Mouse (Mus musculus) C2C12 (cell line): ENCODE data around the gene Nfam1. TPM values are rescaled to one million over a fixed set of nuclear protein-coding genes. Genes with fewer than 3 reads are reported as not detected.

ENCODE experiments used
- H3K27me3 ChIP-seq: one replicate; pipeline ENCODE4 v1.6.1; 2011; ENCODE audit not compliant: control insufficient read depth, insufficient read depth, insufficient read length
- H3K36me3 ChIP-seq: one replicate; pipeline ENCODE4 v1.6.1; 2011; ENCODE audit not compliant: control insufficient read depth, insufficient read depth
- H3K4me3 ChIP-seq: one replicate; pipeline ENCODE4 v1.5.1; 2011; ENCODE audit warnings: mild to moderate bottlenecking, control low read depth; ENCODE audit not compliant: poor library complexity, insufficient read depth, severe bottlenecking
- H3K79me2 ChIP-seq: one replicate; pipeline ENCODE4 v1.6.1; 2011; ENCODE audit not compliant: control insufficient read depth, insufficient read depth
- H3K79me3 ChIP-seq: one replicate; pipeline ENCODE4 v1.6.1; 2011; ENCODE audit warnings: low read depth, control low read depth
- H3ac ChIP-seq: one replicate; pipeline ENCODE3; 2011; ENCODE audit warnings: low read depth; ENCODE audit not compliant: control insufficient read depth, insufficient read length
- CEBPB ChIP-seq: IDR thresholded peaks from one replicate; pipeline ENCODE4 v1.6.1; 2011; ENCODE audit warnings: low read depth, mild to moderate bottlenecking, control low read depth, moderate library complexity
- CTCF ChIP-seq: IDR thresholded peaks from one replicate; pipeline ENCODE4 v1.5.1; 2011; ENCODE audit not compliant: control insufficient read depth, insufficient read depth, insufficient read length
- FOSL1 ChIP-seq: IDR thresholded peaks from one replicate; pipeline ENCODE4 v1.8.0; 2011; ENCODE audit warnings: mild to moderate bottlenecking, low read length; ENCODE audit not compliant: poor library complexity, insufficient read depth, severe bottlenecking
- MAX ChIP-seq: IDR thresholded peaks from one replicate; pipeline ENCODE4 v1.6.1; 2011; ENCODE audit warnings: mild to moderate bottlenecking, control low read depth
- MYOD1 ChIP-seq: IDR thresholded peaks from one replicate; pipeline ENCODE4 v1.6.1; 2011; ENCODE audit warnings: low read depth; ENCODE audit not compliant: control insufficient read depth, insufficient read length
- MYOG ChIP-seq: IDR thresholded peaks from one replicate; pipeline ENCODE4 v1.6.1; 2011; ENCODE audit not compliant: control insufficient read depth, insufficient read length; ENCODE audit errors: extremely low read depth
- USF1 ChIP-seq: IDR thresholded peaks from one replicate; pipeline ENCODE4 v1.6.1; 2011; ENCODE audit warnings: low read depth, mild to moderate bottlenecking, control low read depth, moderate library complexity
- polyA plus RNA-seq: library from polyadenylated mRNA; unstranded; fragments of >200 nt; fragmentation: generic; extraction: Trizol; gene quantifications from one replicate; pipeline ENCODE4 v1.2.1, GENCODE M21; 2012; ENCODE audit warnings: missing spikeins

The Nfam1 gene
- polyA plus RNA-seq, 1 experiment, result 0.01 TPM

- Histone ChIP-seq H3K79me2 (no peaks in the 10 kb centered on the region), H3K4me3 (no peak overlapping the region), H3K79me3 (no peaks in the 10 kb centered on the region), H3K36me3 (no peaks in the 10 kb centered on the region), H3K27me3 (peaks cover 95% of the 10 kb centered on the region), H3ac (no peak overlapping the region)
- TF ChIP-seq MYOD1 (no peak), USF1 (no peak), CEBPB (no peak), CTCF (no peak), MAX (no peak)
Measured at GRCm38 (mm10) chr15:82996431-82996830, 36.7 kb downstream of the Nfam1 start.

GRCm38 (mm10) chr15:82995239-82995638 lies 37.9 kb downstream of the Nfam1 start:
- Histone ChIP-seq H3K36me3 (no peaks in the 10 kb centered on the region), H3K79me3 (no peaks in the 10 kb centered on the region), H3K4me3 (no peak overlapping the region), H3K27me3 (peaks cover 93% of the 10 kb centered on the region), H3ac (no peak overlapping the region), H3K79me2 (no peaks in the 10 kb centered on the region)
- no peak for TF ChIP-seq FOSL1
- TF ChIP-seq MAX, result no peak
- no peak for TF ChIP-seq CEBPB
- TF ChIP-seq CTCF, result no peak
- no peak for TF ChIP-seq MYOD1
- no peak for TF ChIP-seq USF1
- no peak for TF ChIP-seq MYOG

- H3ac ChIP-seq, result no peak overlapping the region
- H3K27me3 ChIP-seq, result peaks cover 77% of the 10 kb centered on the region
- H3K79me2 ChIP-seq, result no peaks in the 10 kb centered on the region
- TF ChIP-seq MYOG, result no peak
- TF ChIP-seq CEBPB, result no peak
- H3K79me3 ChIP-seq, result no peaks in the 10 kb centered on the region
- H3K36me3 ChIP-seq, result no peaks in the 10 kb centered on the region
- H3K4me3 ChIP-seq, result no peak overlapping the region
Measured at GRCm38 (mm10) chr15:82992911-82993310, 40.2 kb downstream of the Nfam1 start.

GRCm38 (mm10) chr15:82992079-82992783 lies 40.9 kb downstream of the Nfam1 start:
- Histone ChIP-seq H3K27me3 (peaks cover 73% of the 10 kb centered on the region), H3K36me3 (no peaks in the 10 kb centered on the region), H3ac (no peak overlapping the region), H3K4me3 (no peak overlapping the region), H3K79me2 (no peaks in the 10 kb centered on the region), H3K79me3 (no peaks in the 10 kb centered on the region)
- no peak for TF ChIP-seq FOSL1
- TF ChIP-seq MYOD1, result no peak
- no peak for TF ChIP-seq USF1
- no peak for TF ChIP-seq MYOG
- no peak for TF ChIP-seq MAX
- no peak for TF ChIP-seq CTCF
- TF ChIP-seq CEBPB, result no peak

GRCm38 (mm10) chr15:82989190-82989704 lies 43.9 kb downstream of the Nfam1 start:
- peaks cover 74% of the 10 kb centered on the region for H3K27me3 ChIP-seq
- H3K79me2 ChIP-seq, result no peaks in the 10 kb centered on the region
- H3K79me3 ChIP-seq, result no peaks in the 10 kb centered on the region
- no peaks in the 10 kb centered on the region for H3K36me3 ChIP-seq
- H3K4me3 ChIP-seq, result no peak overlapping the region
- TF ChIP-seq CEBPB (no peak), MYOD1 (no peak), MAX (no peak), FOSL1 (no peak), USF1 (no peak), MYOG (no peak), CTCF (no peak)
- no peak overlapping the region for H3ac ChIP-seq

DNA sequence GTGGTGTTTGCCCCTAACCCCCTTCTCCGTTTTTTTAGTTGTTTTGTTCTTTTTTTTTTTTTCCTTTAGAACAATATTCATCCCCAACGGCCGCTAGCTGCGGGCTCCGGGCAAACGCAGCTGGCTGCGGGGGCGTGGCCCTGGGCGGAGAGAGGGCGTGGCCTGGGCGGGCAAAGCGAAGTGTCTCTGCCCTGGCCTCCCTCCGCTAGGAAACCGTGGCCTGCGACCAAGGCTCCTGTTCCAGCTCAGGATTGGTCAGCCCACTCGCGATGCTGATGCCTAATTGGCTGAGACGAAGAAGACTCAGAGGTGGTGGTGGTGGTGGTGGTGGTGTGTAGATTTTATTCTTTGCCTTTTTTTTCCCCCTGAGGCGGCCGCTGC lies 45.4 kb downstream of the Nfam1 start, which contains the start of gene Tcf20:
Tcf20 (minus strand) TSS at position 141 of the 381 bp plus-strand sequence.
- Histone ChIP-seq H3K79me3 (no peaks in the 10 kb centered on the region), H3K79me2 (no peaks in the 10 kb centered on the region), H3K27me3 (peaks cover 71% of the 10 kb centered on the region), H3ac (peak within 1 kb of the TSS; percentile 53), H3K4me3 (no peak within 1 kb of the TSS), H3K36me3 (no peaks in the 10 kb centered on the region)
- no peak for TF ChIP-seq MAX
- no peak for TF ChIP-seq CTCF
- no peak for TF ChIP-seq MYOG
- no peak for TF ChIP-seq CEBPB
- TF ChIP-seq MYOD1, result no peak
